Mouse (Mus musculus) lung, adult 18-20 months (tissue): ENCODE data around the gene Eml1.

Experiments used
- DNase-seq, 2 experiments: peaks; one replicate each; pipeline ENCODE4 v3.0.0; 2022; ENCODE audit warnings: mixed read lengths in 2 of 2

Eml1 gene

GRCm38 (mm10) chr12:108370596-108371428 lies at the start of gene Eml1:
TSS of gene Eml1 (plus strand) at chr12:108370957.
- DNase-seq, result peak; percentile 76 to 84

GRCm38 (mm10) chr12:108326401-108326800 lies 44.4 kb upstream of the Eml1 start:
- no peak for DNase-seq

DNA sequence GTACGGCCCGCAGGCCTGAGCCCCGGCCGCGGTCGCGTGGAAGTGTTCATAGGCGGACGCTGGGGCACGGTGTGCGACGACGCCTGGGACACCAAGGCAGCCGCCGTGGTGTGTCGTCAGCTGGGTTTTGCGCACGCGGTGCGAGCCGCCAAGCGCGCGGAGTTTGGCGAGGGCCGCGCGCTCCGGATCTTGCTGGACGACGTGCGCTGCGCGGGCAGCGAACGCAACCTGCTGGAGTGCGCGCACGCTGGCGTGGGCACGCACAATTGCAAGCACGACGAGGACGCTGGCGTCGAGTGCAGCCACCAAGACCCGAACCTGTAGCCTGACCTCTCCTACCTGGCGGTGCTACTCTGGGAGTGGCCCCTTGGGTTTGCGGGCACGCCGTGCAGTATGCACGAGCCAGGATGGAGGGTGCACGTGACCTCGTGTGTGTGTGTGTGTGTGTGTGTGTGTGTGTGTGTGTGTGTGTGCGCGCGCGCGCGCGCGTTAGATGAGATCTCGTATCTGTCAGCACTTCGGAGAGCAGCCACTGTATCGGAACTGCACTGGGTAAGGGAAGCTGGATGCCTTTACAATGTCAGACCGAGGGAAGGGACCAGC lies 42.8 kb upstream of the Eml1 start:
- DNase-seq, result no peak

DNA sequence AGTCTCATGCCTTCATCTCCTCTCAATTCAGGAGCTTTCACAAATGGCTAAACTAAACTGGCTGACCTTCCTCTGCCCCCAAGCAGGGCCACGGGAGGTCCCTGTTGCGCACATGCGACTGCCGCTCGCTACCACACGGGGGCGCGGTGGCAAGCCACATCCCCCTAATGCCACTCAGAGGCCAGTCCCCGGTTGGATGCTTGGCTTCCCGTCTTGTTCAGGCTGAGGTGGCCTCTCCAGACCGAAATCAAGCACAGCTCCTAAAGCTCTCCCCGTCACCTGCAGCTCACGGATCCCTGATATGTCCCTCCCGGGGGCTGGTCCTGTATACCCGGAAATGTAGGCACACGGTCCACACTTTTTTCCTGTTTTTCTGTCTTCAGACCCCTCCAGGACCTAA lies 37.7 kb upstream of the Eml1 start:
- peak; percentile 87 to 90 for DNase-seq

DNA sequence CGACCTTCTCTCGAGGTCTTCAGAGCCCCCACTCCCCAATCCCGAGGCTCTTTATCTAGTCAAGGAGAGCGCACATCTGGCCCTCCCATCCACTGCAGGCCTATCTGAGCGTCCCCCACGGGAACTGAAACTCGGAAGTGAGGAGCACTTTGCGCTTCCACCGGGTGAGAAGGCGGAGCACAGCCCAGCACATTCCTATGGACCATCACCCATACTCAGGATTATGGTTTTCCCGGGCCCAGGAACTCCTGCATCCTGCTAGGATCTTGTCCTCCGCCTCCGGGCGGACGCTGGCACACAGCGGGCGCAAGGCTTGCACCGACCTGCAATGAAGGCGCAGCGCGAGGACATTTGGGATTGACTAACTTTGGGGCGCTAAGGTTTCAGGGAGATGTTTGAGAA lies 37.3 kb upstream of the Eml1 start:
- peak in 1 of 2 experiments; percentile 28 for DNase-seq

- peak; percentile 99 for DNase-seq
Measured at GRCm38 (mm10) chr12:108333895-108334445, 36.8 kb upstream of the Eml1 start, which contains the start of gene Cyp46a1. TSS of gene Cyp46a1 (plus strand) at chr12:108334381.

DNA sequence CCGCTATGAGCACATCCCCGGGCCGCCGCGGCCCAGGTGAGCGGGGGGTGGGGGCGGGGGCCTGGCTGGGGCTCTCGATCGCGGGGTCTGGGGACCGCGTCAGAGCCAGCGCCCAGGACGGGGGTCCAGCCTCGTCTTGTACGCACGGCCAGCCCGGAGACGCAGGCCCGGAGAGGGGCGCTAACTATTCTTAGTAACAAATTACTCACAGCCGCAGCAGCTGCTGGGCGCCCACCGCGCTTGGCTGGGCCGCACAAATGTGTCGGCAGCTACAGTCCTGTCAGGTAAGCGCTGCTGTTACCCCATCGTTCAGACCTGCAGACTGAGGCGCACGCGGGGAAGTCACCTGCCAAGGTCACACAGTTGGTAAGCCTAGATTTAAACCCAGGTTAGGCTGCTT lies 36.2 kb upstream of the Eml1 start:
- peak in 1 of 2 experiments; percentile 13 for DNase-seq

- DNase-seq, result peak; percentile 22 to 28
Measured at GRCm38 (mm10) chr12:108338572-108339190, 32.1 kb upstream of the Eml1 start.

DNA sequence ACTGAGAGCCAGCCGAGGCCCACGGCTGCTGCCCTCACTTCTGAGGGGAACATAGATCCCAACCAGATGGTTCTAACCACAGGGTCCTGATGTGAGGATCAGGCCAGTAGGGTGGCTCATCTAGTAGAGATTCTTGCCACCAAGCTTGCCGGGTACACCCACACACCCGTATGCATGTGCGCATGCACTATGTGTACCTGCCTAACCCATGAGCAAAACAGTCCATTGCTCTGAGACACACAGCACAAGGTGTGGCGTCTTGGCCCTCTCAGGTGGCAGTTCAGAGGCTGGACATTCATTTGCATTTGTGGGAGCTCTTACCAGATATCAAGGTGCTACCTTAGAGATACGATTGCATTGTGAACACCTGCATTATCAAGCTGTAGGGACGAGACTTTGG lies 22.6 kb upstream of the Eml1 start:
- no peak for DNase-seq

- DNase-seq, result no peak
Measured at GRCm38 (mm10) chr12:108349026-108349425, 21.7 kb upstream of the Eml1 start.

- no peak for DNase-seq
Measured at GRCm38 (mm10) chr12:108350931-108351330, 19.8 kb upstream of the Eml1 start.

- DNase-seq, result no peak
Measured at GRCm38 (mm10) chr12:108352371-108353136, 18.2 kb upstream of the Eml1 start.

DNA sequence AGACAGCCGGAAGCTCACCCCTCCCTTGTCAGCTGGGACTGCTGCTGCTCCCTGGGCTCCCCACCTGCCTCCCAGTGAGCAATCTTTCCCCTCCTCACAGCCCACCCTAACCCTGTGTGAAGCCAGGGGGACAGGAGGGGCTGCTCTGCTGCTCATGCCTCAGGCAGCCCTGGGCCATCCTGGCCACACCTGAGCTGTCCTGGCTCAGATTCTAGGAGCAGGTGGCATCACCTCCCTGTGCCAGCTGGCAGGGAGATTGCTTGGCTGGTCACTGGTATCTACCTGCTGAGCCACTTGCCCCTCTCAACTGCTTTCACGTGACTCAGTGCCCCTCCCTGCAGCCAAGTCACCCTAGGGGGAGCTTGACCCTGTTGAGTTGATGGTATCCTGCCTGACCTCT lies 16.5 kb upstream of the Eml1 start:
- no peak for DNase-seq

DNA sequence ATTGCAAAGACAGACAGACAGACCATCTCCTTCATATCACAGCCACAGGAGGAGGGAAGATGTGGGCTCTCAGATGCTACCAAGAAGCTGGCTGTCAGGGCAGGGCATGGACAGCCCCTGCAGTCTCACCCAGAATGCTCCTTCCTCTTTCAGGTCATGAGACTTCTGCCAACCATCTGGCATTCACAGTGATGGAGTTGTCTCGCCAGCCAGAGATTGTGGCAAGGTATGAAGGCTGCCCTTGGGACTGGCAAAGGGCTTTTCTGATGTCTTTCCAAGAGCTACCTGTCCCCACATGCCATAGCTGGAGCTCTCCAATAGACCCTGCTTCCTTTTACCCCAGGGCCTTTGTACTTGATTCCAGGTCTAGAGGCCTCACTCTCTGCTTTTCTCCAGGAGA lies 15.5 kb upstream of the Eml1 start:
- DNase-seq, result no peak

GRCm38 (mm10) chr12:108355986-108356385 lies 14.8 kb upstream of the Eml1 start:
- no peak for DNase-seq

DNA sequence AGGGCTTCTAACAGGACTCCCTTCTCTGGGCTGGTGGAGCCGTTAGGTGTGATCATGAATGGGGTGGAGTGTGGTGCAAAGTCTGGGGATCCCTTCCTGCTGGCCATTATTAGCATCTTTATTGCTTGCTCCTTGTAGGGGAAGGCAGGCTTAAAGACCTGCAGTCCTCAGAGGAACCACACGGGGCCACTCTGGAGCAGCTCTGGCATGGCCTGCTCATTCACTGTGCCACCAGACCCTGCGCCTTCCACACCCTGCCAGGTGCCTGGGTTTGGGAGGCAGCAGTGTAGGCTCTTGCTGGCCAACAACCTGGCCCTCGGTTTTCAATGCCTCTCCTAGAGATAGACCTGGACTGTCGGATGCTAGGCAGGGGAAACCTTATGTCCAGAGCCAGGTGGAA lies 7.0 kb upstream of the Eml1 start:
- peak; percentile 75 to 82 for DNase-seq

DNA sequence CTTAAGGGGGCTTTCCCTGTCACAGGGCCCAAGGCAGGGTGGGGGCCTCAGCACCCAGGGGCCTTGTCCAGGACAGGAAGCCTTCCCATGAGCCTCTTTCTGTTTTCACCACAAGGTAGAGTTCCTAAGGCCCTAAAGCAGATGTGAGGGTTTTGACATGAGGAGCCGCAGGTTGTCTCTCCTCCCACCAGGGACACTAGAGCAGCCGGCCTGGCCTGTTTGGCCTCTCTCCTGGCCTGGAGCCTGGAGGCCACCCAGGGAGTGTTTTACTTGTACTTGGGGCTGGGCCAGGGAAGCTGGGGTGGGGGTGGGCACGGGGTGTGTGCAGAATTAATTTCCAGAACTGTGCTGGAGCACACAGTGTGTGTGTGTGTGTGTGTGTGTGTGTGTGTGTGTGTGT lies 5.4 kb upstream of the Eml1 start:
- peak; percentile 71 to 82 for DNase-seq

GRCm38 (mm10) chr12:108365868-108366267 lies 4.9 kb upstream of the Eml1 start:
- DNase-seq, result no peak

DNA sequence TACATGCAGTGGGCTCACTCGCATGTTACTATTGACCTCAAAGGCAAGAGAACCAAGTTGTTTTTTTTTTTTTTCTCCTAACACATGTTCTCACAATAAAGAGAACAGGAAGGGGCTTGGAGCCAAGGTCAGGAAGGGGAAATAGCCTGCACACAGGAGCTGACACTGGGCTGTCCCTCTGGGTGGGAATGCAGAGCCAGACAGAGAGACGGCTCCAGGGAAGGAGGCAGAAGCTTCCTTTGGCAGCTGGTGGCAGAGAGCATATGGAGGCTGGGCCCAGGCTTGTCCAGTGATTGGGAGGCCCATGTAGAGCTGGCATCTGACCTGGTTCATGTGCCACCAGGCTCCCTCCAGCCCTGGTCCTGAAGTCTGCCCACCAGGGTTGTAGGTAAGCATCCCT lies 2.8 kb upstream of the Eml1 start:
- peak; percentile 53 to 70 for DNase-seq

GRCm38 (mm10) chr12:108368921-108369320 lies 1.8 kb upstream of the Eml1 start:
- DNase-seq, result no peak

GRCm38 (mm10) chr12:108371429-108371765 lies 640 bp downstream of the Eml1 start:
- peak; percentile 48 to 65 for DNase-seq

DNA sequence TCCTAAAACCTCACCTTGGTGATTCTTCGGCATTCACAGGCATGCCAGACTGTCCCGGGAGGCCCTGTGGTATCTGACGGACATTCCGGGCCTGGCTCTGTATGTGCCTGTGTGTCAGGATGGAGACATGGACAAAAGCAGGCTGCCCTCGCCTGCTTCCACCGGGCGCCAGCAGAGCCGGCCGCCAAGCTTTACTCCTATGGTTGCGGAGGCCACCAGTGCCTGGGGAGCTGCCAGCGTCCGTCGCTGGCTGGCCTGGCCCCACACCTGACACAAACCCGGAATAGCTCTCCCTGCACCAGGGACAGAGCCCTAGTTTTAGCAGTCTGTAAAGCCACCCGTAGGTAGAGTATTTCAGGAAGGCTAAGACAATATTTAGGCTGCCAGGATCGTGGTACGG lies 1.5 kb downstream of the Eml1 start:
- DNase-seq, result no peak

- no peak for DNase-seq
Measured at GRCm38 (mm10) chr12:108373611-108374010, 2.9 kb downstream of the Eml1 start.
